Mouse (Mus musculus): Measurements from ENCODE around the gene Grid1. TPM values are rescaled to one million over a fixed set of nuclear protein-coding genes. Genes with fewer than 3 reads are reported as not detected.

Gene Grid1
- 0.65 and 0.71 TPM in 2 replicates for polyA plus RNA-seq (2016; fragmentation: Nextera tagmentation; extraction: Ambion mirVana)

- ATAC-seq (ENCODE audit: insufficient number of reproducible peaks, insufficient read depth, low FRiP score, low TSS enrichment) = peak; percentile 64
- under 1% methylated on average over 80 of the region's 96 CpGs for WGBS
- H3K4me3 ChIP-seq = peak within 1 kb of the TSS; percentile 56
- H3K27ac ChIP-seq = no peak within 1 kb of the TSS
- no peaks in the 10 kb centered on the region for H3K9me3 ChIP-seq
- peaks cover 22% of the 10 kb centered on the region for H3K4me1 ChIP-seq
- H3K27me3 ChIP-seq = peaks cover 93% of the 10 kb centered on the region
- peak within 1 kb of the TSS; percentile 65 for H3K4me2 ChIP-seq (replicated peaks)
- no peaks in the 10 kb centered on the region for H3K36me3 ChIP-seq
- peak within 1 kb of the TSS; percentile 63 for H3K9ac ChIP-seq
Observed at GRCm38 (mm10) chr14:34819919-34820652, at the start of gene Grid1. TSS of gene Grid1 (plus strand) at chr14:34820108.

- no peak for ATAC-seq (ENCODE audit: insufficient number of reproducible peaks, insufficient read depth, low FRiP score, low TSS enrichment)
- 0 out of 2 replicates have a peak, but pooled peaks cover 7% of the 10 kb centered on the region for H3K27me3 ChIP-seq
- no peak overlapping the region for H3K9ac ChIP-seq
- no peak overlapping the region for H3K4me2 ChIP-seq (replicated peaks)
- H3K4me3 ChIP-seq = no peak overlapping the region
- H3K36me3 ChIP-seq = no peaks in the 10 kb centered on the region
- no peaks in the 10 kb centered on the region for H3K9me3 ChIP-seq
- no peak overlapping the region for H3K27ac ChIP-seq
- H3K4me1 ChIP-seq = no peaks in the 10 kb centered on the region
- WGBS = 82% methylated on average over 6 of the region's 6 CpGs
Observed at GRCm38 (mm10) chr14:34770467-34770866, 49.4 kb upstream of the Grid1 start.

- 0 out of 2 replicates have a peak, but pooled peaks cover 7% of the 10 kb centered on the region for H3K27me3 ChIP-seq
- H3K9ac ChIP-seq = no peak overlapping the region
- no peaks in the 10 kb centered on the region for H3K36me3 ChIP-seq
- H3K9me3 ChIP-seq = no peaks in the 10 kb centered on the region
- H3K4me3 ChIP-seq = no peak overlapping the region
- no peaks in the 10 kb centered on the region for H3K4me1 ChIP-seq
- H3K4me2 ChIP-seq (replicated peaks) = no peak overlapping the region
- no peak for ATAC-seq (ENCODE audit: insufficient number of reproducible peaks, insufficient read depth, low FRiP score, low TSS enrichment)
- 16% methylated on average over 9 of the region's 9 CpGs for WGBS
- no peak overlapping the region for H3K27ac ChIP-seq
Observed at GRCm38 (mm10) chr14:34771601-34772000, 48.3 kb upstream of the Grid1 start.

- ATAC-seq (ENCODE audit: insufficient number of reproducible peaks, insufficient read depth, low FRiP score, low TSS enrichment) = no peak
- WGBS = 48% methylated on average over 7 of the region's 7 CpGs
- no peak overlapping the region for H3K27ac ChIP-seq
- H3K4me1 ChIP-seq = no peaks in the 10 kb centered on the region
- no peak overlapping the region for H3K4me2 ChIP-seq (replicated peaks)
- H3K9ac ChIP-seq = no peak overlapping the region
- H3K4me3 ChIP-seq = no peak overlapping the region
- no peaks in the 10 kb centered on the region for H3K9me3 ChIP-seq
- H3K27me3 ChIP-seq = 0 out of 2 replicates have a peak, but pooled peaks cover 7% of the 10 kb centered on the region
- H3K36me3 ChIP-seq = no peaks in the 10 kb centered on the region
Observed at GRCm38 (mm10) chr14:34772132-34772531, 47.8 kb upstream of the Grid1 start.

- 84% methylated on average over 3 of the region's 3 CpGs for WGBS
- H3K27ac ChIP-seq = no peak overlapping the region
- 0 out of 2 replicates have a peak, but pooled peaks cover 7% of the 10 kb centered on the region for H3K27me3 ChIP-seq
- H3K4me3 ChIP-seq = no peak overlapping the region
- ATAC-seq (ENCODE audit: insufficient number of reproducible peaks, insufficient read depth, low FRiP score, low TSS enrichment) = no peak
- H3K9me3 ChIP-seq = no peaks in the 10 kb centered on the region
- H3K4me1 ChIP-seq = no peaks in the 10 kb centered on the region
- H3K9ac ChIP-seq = no peak overlapping the region
- H3K4me2 ChIP-seq (replicated peaks) = no peak overlapping the region
- no peaks in the 10 kb centered on the region for H3K36me3 ChIP-seq
Observed at GRCm38 (mm10) chr14:34773681-34774080, 46.2 kb upstream of the Grid1 start.

- Histone ChIP-seq H3K27me3 (0 out of 2 replicates have a peak, but pooled peaks cover 7% of the 10 kb centered on the region), H3K4me1 (no peaks in the 10 kb centered on the region), H3K9me3 (no peaks in the 10 kb centered on the region), H3K4me3 (no peak overlapping the region), H3K4me2 (replicated peaks) (no peak overlapping the region), H3K27ac (no peak overlapping the region), H3K36me3 (no peaks in the 10 kb centered on the region), H3K9ac (no peak overlapping the region)
- no peak for ATAC-seq (ENCODE audit: insufficient number of reproducible peaks, insufficient read depth, low FRiP score, low TSS enrichment)
- WGBS = 85% methylated on average over 6 of the region's 6 CpGs
Observed at GRCm38 (mm10) chr14:34774231-34774630, 45.7 kb upstream of the Grid1 start.

- no peak overlapping the region for H3K4me2 ChIP-seq (replicated peaks)
- H3K36me3 ChIP-seq = no peaks in the 10 kb centered on the region
- 89% methylated on average over 12 of the region's 12 CpGs for WGBS
- no peaks in the 10 kb centered on the region for H3K9me3 ChIP-seq
- H3K27me3 ChIP-seq = no peaks in the 10 kb centered on the region
- no peak overlapping the region for H3K9ac ChIP-seq
- no peak for ATAC-seq (ENCODE audit: insufficient number of reproducible peaks, insufficient read depth, low FRiP score, low TSS enrichment)
- H3K4me1 ChIP-seq = no peaks in the 10 kb centered on the region
- H3K27ac ChIP-seq = no peak overlapping the region
- no peak overlapping the region for H3K4me3 ChIP-seq
Observed at GRCm38 (mm10) chr14:34776719-34777385, 43.1 kb upstream of the Grid1 start.

GRCm38 (mm10) chr14:34777810-34778209 is 42.1 kb upstream of the Grid1 start:
- Histone ChIP-seq H3K9me3 (no peaks in the 10 kb centered on the region), H3K9ac (no peak overlapping the region), H3K4me1 (no peaks in the 10 kb centered on the region), H3K36me3 (no peaks in the 10 kb centered on the region), H3K4me3 (no peak overlapping the region), H3K4me2 (replicated peaks) (no peak overlapping the region), H3K27ac (no peak overlapping the region), H3K27me3 (no peaks in the 10 kb centered on the region)
- ATAC-seq (ENCODE audit: insufficient number of reproducible peaks, insufficient read depth, low FRiP score, low TSS enrichment) = no peak
- WGBS = 16% methylated on average over 10 of the region's 10 CpGs

- Histone ChIP-seq H3K4me2 (replicated peaks) (no peak overlapping the region), H3K36me3 (no peaks in the 10 kb centered on the region), H3K9ac (no peak overlapping the region), H3K9me3 (no peaks in the 10 kb centered on the region), H3K4me1 (no peaks in the 10 kb centered on the region), H3K27me3 (no peaks in the 10 kb centered on the region), H3K27ac (no peak overlapping the region), H3K4me3 (no peak overlapping the region)
- 79% methylated on average over 7 of the region's 7 CpGs for WGBS
- no peak for ATAC-seq (ENCODE audit: insufficient number of reproducible peaks, insufficient read depth, low FRiP score, low TSS enrichment)
Observed at GRCm38 (mm10) chr14:34778760-34779159, 41.1 kb upstream of the Grid1 start.

- Histone ChIP-seq H3K4me1 (no peaks in the 10 kb centered on the region), H3K27ac (no peak overlapping the region), H3K4me2 (replicated peaks) (no peak overlapping the region), H3K4me3 (no peak overlapping the region), H3K9ac (no peak overlapping the region), H3K27me3 (no peaks in the 10 kb centered on the region), H3K36me3 (no peaks in the 10 kb centered on the region), H3K9me3 (no peaks in the 10 kb centered on the region)
- ATAC-seq (ENCODE audit: insufficient number of reproducible peaks, insufficient read depth, low FRiP score, low TSS enrichment) = no peak
- 77% methylated on average over 1 of the region's 1 CpGs for WGBS
Observed at GRCm38 (mm10) chr14:34793406-34794037, 26.4 kb upstream of the Grid1 start.

- H3K4me1 ChIP-seq = no peaks in the 10 kb centered on the region
- peaks cover 10% of the 10 kb centered on the region for H3K27me3 ChIP-seq
- no peaks in the 10 kb centered on the region for H3K9me3 ChIP-seq
- no peak overlapping the region for H3K4me3 ChIP-seq
- no peaks in the 10 kb centered on the region for H3K36me3 ChIP-seq
- H3K27ac ChIP-seq = no peak overlapping the region
- H3K4me2 ChIP-seq (replicated peaks) = peak overlapping the region; percentile 27; the same call in 1 of the 2 replicates
- no peak for ATAC-seq (ENCODE audit: insufficient number of reproducible peaks, insufficient read depth, low FRiP score, low TSS enrichment)
- 19% methylated on average over 16 of the region's 16 CpGs for WGBS
- H3K9ac ChIP-seq = no peak overlapping the region
Observed at GRCm38 (mm10) chr14:34810763-34811489, 9.0 kb upstream of the Grid1 start.

Data from embryonic facial prominence, embryonic 12.5 days (tissue).